Mouse (Mus musculus) heart, embryonic 10.5 days (tissue): ENCODE measurements around the gene Olfr68. TPM values are rescaled to one million over a fixed set of nuclear protein-coding genes. Genes with fewer than 3 reads are reported as not detected.
"Not testable (repeated sequence)": the region's sequence is repeated elsewhere in the genome, so short reads cannot be mapped to it uniquely, and the experiment has no call there.

Source experiments
- DNase-seq: peaks from one replicate; pipeline ENCODE4 v3.0.0-alpha.2; 2017; ENCODE audit warnings: low spot score
- H3K27ac ChIP-seq: fragments of 300-500 bp; sonication (generic); 2 replicates; pipeline ENCODE4 v1.5.1; 2016; ENCODE audit warnings: mild to moderate bottlenecking
- H3K27me3 ChIP-seq: fragments of 300-500 bp; sonication (generic); 2 replicates; pipeline ENCODE4 v1.6.1; 2016; ENCODE audit warnings: mild to moderate bottlenecking; ENCODE audit not compliant: poor library complexity, insufficient read depth, severe bottlenecking
- H3K36me3 ChIP-seq: fragments of 300-500 bp; sonication (generic); 2 replicates; pipeline ENCODE4 v1.6.1; 2016; ENCODE audit warnings: mild to moderate bottlenecking, moderate library complexity
- H3K4me1 ChIP-seq: fragments of 300-500 bp; sonication (generic); 2 replicates; pipeline ENCODE4 v1.6.1; 2016; ENCODE audit warnings: mild to moderate bottlenecking
- H3K4me3 ChIP-seq: fragments of 300-500 bp; sonication (generic); 2 replicates; pipeline ENCODE4 v1.5.1; 2016; ENCODE audit warnings: mild to moderate bottlenecking, moderate library complexity
- H3K9me3 ChIP-seq: fragments of 300-500 bp; sonication (generic); 2 replicates; pipeline ENCODE4 v1.6.1; 2016; ENCODE audit warnings: mild to moderate bottlenecking, moderate library complexity
- WGBS: fragments of 180-500 bp; shearing (Covaris S2); methylation state at CpG from one replicate; pipeline ENCODE4 v1.1.7; 2016; 5-methylcytosine and 5-hydroxymethylcytosine counted together
- polyA plus RNA-seq: library from polyadenylated mRNA; unstranded; fragments of >200 nt; fragmentation: Nextera tagmentation; extraction: Ambion mirVana; gene quantifications from 2 replicates; pipeline ENCODE4 v1.2.1, GENCODE M21; 2016

The Olfr68 gene
- polyA plus RNA-seq = not detected in 2 replicates

- Histone ChIP-seq H3K27me3 (no peaks in the 10 kb centered on the region), H3K4me3 (no peak within 1 kb of the TSS), H3K4me1 (no peaks in the 10 kb centered on the region), H3K27ac (no peak within 1 kb of the TSS), H3K36me3 (no peaks in the 10 kb centered on the region), H3K9me3 (no peaks in the 10 kb centered on the region)
- 80% methylated on average over 3 of the region's 3 CpGs for WGBS
- no peak for DNase-seq
Measured at GRCm38 (mm10) chr7:103779598-103779997, at the start of gene Olfr68. Olfr68 (minus strand) TSS chr7:103779698.

GRCm38 (mm10) chr7:103827808-103828207 lies 48.3 kb upstream of the Olfr68 start, which contains the start of gene Hbb-bs:
Hbb-bs (minus strand) TSS chr7:103828096.
- H3K4me1 ChIP-seq = no peaks in the 10 kb centered on the region
- H3K36me3 ChIP-seq = no peaks in the 10 kb centered on the region
- H3K9me3 ChIP-seq = no peaks in the 10 kb centered on the region
- H3K27me3 ChIP-seq = no peaks in the 10 kb centered on the region
- H3K27ac ChIP-seq = no peak within 1 kb of the TSS
- H3K4me3 ChIP-seq = no peak within 1 kb of the TSS
- DNase-seq = no peak
- 87% methylated on average over 4 of the region's 4 CpGs for WGBS

DNA sequence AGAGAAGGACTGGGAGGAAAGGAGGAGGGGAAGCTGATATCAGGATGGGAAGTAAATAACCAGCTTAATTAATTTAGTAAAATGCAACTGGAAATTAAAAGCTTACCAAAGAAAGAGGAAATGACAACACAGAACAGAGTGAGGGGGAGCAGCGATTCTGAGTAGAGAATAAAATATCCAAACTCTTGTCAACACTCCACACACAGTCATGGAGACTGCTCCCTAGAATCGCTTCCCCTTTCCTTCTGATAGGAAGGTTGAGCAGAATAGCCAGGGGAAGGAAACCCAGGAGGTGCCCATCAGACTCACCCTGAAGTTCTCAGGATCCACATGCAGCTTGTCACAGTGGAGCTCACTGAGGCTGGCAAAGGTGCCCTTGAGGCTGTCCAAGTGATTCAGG lies 47.6 kb upstream of the Olfr68 start:
- H3K4me1 ChIP-seq, H3K27me3 ChIP-seq, H3K36me3 ChIP-seq, DNase-seq, H3K4me3 ChIP-seq, H3K27ac ChIP-seq, H3K9me3 ChIP-seq: not testable (repeated sequence)
- no CpG with 5 or more reads among the region's 2 CpGs for WGBS

DNA sequence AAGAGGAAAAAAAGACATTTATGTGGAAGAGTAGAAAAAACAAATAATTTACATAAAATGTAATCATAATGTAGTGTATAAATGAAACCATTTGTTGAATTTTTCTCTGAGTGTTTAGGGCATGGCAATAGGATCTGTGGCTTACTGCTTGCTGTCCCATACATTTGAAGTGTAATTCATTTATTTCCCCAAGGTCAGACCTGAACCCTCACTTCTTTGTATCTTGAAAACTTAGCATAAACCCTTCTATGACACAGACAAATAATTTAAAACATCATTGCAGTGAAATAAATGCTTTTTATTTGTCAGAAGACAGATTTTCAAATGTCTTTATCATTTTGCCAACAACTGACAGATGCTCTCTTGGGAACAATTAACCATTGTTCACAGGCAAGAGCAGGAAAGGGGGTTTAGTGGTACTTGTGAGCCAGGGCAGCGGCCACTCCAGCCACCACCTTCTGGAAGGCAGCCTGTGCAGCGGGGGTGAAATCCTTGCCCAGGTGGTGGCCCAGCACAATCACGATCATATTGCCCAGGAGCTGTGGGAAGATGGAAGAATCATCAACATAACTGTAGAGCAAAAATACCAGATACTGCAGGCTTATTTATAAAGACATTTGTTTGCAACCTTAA lies 46.9 kb upstream of the Olfr68 start:
- 63% methylated on average over 3 of the region's 3 CpGs for WGBS
- Histone ChIP-seq H3K4me1 (no peaks in the 10 kb centered on the region), H3K36me3 (no peaks in the 10 kb centered on the region), H3K27me3 (no peaks in the 10 kb centered on the region), H3K9me3 (no peaks in the 10 kb centered on the region), H3K27ac (no peak overlapping the region), H3K4me3 (no peak overlapping the region)
- DNase-seq = no peak

DNA sequence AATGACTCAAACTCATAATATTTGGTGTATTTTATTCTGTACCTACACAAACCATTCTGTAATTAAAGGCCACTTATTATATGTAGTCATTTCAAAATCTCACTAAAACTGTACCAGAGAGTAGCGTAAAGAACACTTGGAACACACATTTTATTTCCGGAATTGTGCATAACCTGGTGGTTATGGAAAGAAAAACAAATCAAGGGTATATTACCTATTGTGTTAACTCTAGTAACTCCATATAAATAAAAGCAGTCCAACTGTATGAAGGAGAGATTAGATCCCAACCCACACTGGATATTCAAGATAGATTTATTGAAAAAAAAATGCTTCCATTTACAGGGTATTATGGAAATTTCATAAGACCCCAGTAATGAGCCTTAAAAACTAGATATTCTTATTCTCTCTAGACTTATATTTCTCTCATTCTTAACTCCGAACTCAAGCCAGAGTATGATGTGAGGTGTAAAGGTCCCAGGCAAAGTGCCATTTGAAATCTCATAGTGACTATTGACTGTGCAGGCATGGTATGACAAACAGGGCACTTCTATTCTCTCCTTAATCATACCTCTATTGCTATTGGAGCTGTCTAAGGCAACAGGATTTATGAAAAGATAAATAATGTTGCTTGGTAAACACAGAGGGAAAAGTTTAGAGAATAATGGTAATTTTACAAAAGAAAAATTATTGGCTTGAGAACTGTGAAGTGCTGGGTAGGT lies 46.2 kb upstream of the Olfr68 start:
- WGBS = 81% methylated on average over 3 of the region's 3 CpGs
- H3K27me3 ChIP-seq = no peaks in the 10 kb centered on the region
- H3K9me3 ChIP-seq = no peaks in the 10 kb centered on the region
- no peaks in the 10 kb centered on the region for H3K4me1 ChIP-seq
- H3K27ac ChIP-seq = no peak overlapping the region
- no peak for DNase-seq
- no peak overlapping the region for H3K4me3 ChIP-seq
- no peaks in the 10 kb centered on the region for H3K36me3 ChIP-seq

DNA sequence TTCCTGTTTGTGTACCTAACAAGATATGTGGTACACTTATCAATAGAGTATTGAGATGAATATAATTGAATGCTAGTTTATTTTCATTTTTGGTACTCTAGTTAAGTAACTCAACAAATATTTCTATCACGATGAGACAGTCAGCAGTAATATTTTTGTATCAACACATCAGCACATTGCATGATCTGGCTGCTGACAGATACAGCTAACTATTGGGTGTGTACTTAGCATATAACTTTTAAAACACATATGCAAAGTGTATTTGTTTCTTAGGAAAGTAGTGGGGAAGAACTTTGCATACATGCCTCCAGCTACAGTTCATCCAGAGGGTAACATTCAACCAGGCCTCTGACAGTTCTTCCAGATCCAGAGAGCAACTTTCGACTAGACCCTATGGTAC lies 45.1 kb upstream of the Olfr68 start:
- DNase-seq = no peak
- Histone ChIP-seq H3K36me3 (no peaks in the 10 kb centered on the region), H3K27me3 (no peaks in the 10 kb centered on the region), H3K27ac (no peak overlapping the region), H3K9me3 (no peaks in the 10 kb centered on the region), H3K4me1 (no peaks in the 10 kb centered on the region), H3K4me3 (no peak overlapping the region)
- WGBS = 80% methylated on average over 2 of the region's 2 CpGs

DNA sequence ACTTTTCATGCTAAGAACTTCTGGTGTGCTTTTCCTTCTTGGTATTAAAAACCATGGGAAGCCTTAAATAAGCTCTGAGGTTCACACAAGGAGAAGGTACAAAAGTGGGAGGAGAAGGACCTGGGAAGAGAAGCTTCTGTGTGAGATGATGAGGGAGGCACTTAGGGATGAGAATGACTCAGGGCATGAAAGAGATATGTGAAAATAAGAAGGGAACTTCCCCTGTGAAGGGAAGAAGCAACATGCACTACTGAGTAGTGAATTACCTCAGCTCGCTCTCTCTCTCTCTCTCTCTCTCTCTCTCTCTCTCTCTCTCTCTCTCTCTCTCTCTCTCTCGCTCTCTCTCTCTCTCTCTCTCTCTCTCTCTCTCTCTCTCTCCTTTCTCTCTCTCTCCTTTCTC lies 35.6 kb upstream of the Olfr68 start:
- H3K27ac ChIP-seq, H3K27me3 ChIP-seq, H3K4me3 ChIP-seq, H3K36me3 ChIP-seq, H3K9me3 ChIP-seq, DNase-seq, H3K4me1 ChIP-seq: not testable (repeated sequence)
- WGBS = 100% methylated on average over 1 of the region's 2 CpGs

DNA sequence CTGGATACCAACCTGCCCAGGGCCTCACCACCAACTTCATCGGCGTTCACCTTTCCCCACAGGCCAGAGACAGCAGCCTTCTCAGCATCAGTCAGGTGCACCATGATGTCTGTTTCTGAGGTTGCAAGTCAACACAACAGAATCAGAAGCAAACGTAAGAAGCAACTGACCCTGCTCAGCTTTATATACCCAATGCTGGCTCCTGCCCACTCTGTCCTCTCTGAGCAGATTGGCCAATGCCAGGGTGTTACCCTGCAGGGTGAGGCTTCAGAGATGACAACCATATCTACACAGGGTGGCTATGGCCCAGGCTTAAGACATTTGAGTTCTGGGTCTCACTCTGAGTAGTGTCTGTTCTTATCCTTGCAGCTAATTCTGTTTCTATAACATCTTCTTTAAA lies 34.3 kb upstream of the Olfr68 start, which contains the start of gene Hbb-bt:
Gene Hbb-bt, minus strand, starts transcription at position 231 of the 400 bp plus-strand sequence.
- DNase-seq = peak; percentile 78

GRCm38 (mm10) chr7:103813152-103813551 lies 33.7 kb upstream of the Olfr68 start:
- H3K36me3 ChIP-seq, H3K9me3 ChIP-seq, H3K4me3 ChIP-seq, H3K27ac ChIP-seq, H3K27me3 ChIP-seq, H3K4me1 ChIP-seq, DNase-seq: not testable (repeated sequence)
- WGBS = no CpG with 5 or more reads among the region's 3 CpGs

More for the DNA sequence above, 34.3 kb upstream of the Olfr68 start, which contains the start of gene Hbb-bt:
- H3K4me1 ChIP-seq = no peaks in the 10 kb centered on the region
- no peaks in the 10 kb centered on the region for H3K36me3 ChIP-seq
- H3K27me3 ChIP-seq = no peaks in the 10 kb centered on the region
- no peaks in the 10 kb centered on the region for H3K9me3 ChIP-seq
- no peak within 1 kb of the TSS for H3K27ac ChIP-seq
- no peak within 1 kb of the TSS for H3K4me3 ChIP-seq
- 87% methylated on average over 3 of the region's 3 CpGs for WGBS

- no peaks in the 10 kb centered on the region for H3K9me3 ChIP-seq
- H3K4me3 ChIP-seq = no peak overlapping the region
- H3K27me3 ChIP-seq = no peaks in the 10 kb centered on the region
- H3K4me1 ChIP-seq = no peaks in the 10 kb centered on the region
- WGBS = 47% methylated on average over 1 of the region's 1 CpGs
- DNase-seq = no peak
- no peaks in the 10 kb centered on the region for H3K36me3 ChIP-seq
- H3K27ac ChIP-seq = no peak overlapping the region
Measured at GRCm38 (mm10) chr7:103812174-103812573, 32.7 kb upstream of the Olfr68 start.

- no peak for DNase-seq
- WGBS = 57% methylated on average over 1 of the region's 1 CpGs
- Histone ChIP-seq H3K36me3 (no peaks in the 10 kb centered on the region), H3K27ac (no peak overlapping the region; the same call in 1 of the 2 replicates), H3K4me1 (no peaks in the 10 kb centered on the region), H3K4me3 (no peak overlapping the region), H3K27me3 (no peaks in the 10 kb centered on the region), H3K9me3 (no peaks in the 10 kb centered on the region)
Measured at GRCm38 (mm10) chr7:103811223-103811845, 31.8 kb upstream of the Olfr68 start.

- no peaks in the 10 kb centered on the region for H3K9me3 ChIP-seq
- 67% methylated on average over 3 of the region's 3 CpGs for WGBS
- H3K27ac ChIP-seq = no peak overlapping the region; the same call in 1 of the 2 replicates
- H3K4me3 ChIP-seq = no peak overlapping the region
- no peak for DNase-seq
- no peaks in the 10 kb centered on the region for H3K4me1 ChIP-seq
- H3K36me3 ChIP-seq = no peaks in the 10 kb centered on the region
- no peaks in the 10 kb centered on the region for H3K27me3 ChIP-seq
Measured at GRCm38 (mm10) chr7:103810746-103811145, 31.2 kb upstream of the Olfr68 start.

GRCm38 (mm10) chr7:103810296-103810695 lies 30.8 kb upstream of the Olfr68 start:
- Histone ChIP-seq H3K9me3 (no peaks in the 10 kb centered on the region), H3K4me3 (no peak overlapping the region), H3K27me3 (no peaks in the 10 kb centered on the region), H3K27ac (peak overlapping the region; percentile 36; the same call in 1 of the 2 replicates), H3K36me3 (no peaks in the 10 kb centered on the region), H3K4me1 (no peaks in the 10 kb centered on the region)
- WGBS = 81% methylated on average over 1 of the region's 1 CpGs
- no peak for DNase-seq
